Mouse (Mus musculus) embryonic fibroblast, embryonic 13.5 days (primary cell): ENCODE measurements around the gene Slc38a4.

Source experiments
- CTCF ChIP-seq: IDR thresholded peaks from 2 replicates; pipeline ENCODE4 v1.5.1; 2011; ENCODE audit warnings: mild to moderate bottlenecking, control low read depth, low read length, moderate library complexity, borderline replicate concordance; ENCODE audit not compliant: insufficient read depth
- POLR2A ChIP-seq: IDR thresholded peaks from 2 replicates; pipeline ENCODE4 v1.6.1; 2011; ENCODE audit warnings: low read depth, mild to moderate bottlenecking, control low read depth, low read length, moderate library complexity

- no peak for TF ChIP-seq POLR2A
- TF ChIP-seq CTCF, result no peak
Measured at GRCm38 (mm10) chr15:97035892-97036291, 19.9 kb downstream of the Slc38a4 start.
